Mouse (Mus musculus) layer of hippocampus, adult 8-10 months (tissue): Measurements from ENCODE around the gene Ucp2. TPM values are rescaled to one million over a fixed set of nuclear protein-coding genes. Genes with fewer than 3 reads are reported as not detected.

Source experiments
- DNase-seq, 2 experiments: peaks; one replicate each; pipeline ENCODE4 v3.0.0; 2022; ENCODE audit warnings: low spot score in 2 of 2
- total RNA-seq, 4 experiments: library from RNA; stranded (reverse); gene quantifications; 2 replicates each; pipeline ENCODE4 v1.2.4; 2022

The Ucp2 gene
- 100 to 1,000 TPM in 2 of 4 experiments, 10 to 100 TPM in 2; 40.3 to 175 (median 106) TPM for total RNA-seq

- DNase-seq = peak; percentile 40 to 42
Measured at GRCm38 (mm10) chr7:100493117-100493483, at the start of gene Ucp2. Gene Ucp2 (plus strand): TSS chr7:100493337.

- DNase-seq = no peak
Measured at GRCm38 (mm10) chr7:100443728-100444127, 49.4 kb upstream of the Ucp2 start.

DNA sequence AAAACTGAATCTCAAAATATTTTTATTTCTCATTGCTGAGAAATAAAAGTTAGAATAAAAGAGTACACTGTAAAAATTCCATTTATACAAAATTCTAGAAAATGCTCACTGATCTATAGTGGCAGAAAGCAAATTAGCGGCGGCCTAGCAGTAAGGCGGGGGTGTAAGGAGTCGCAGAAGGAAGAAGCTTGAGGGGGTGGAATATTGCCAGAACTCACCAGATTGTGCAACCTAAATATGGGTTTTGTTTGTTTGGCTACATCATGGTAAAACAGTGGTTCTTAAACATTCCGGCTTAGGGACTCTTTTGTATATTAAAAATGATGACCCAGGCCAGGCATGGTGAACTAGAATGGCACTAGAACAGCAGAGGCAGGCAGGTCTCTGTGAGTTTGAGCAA lies 46.9 kb upstream of the Ucp2 start:
- DNase-seq = no peak

DNA sequence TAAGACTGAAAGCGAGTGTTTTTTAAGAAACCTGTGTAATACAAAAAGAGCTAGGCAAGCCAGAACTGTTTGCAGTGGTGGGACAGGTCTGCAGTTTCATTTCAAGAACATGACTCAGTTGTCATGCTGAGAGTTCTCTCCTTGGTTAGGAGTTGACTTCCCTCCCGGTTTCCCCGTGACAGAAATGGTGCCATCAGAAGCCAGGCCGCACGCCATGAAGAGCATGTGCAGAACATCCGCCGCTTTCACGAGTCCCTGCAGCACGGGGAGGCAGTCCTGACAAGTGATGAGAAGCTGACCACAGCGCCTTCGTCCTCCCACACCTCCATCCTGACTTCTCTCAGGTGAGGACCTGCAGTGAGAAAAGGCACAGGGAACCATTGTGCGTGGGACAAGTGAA lies 44.6 kb upstream of the Ucp2 start:
- DNase-seq = no peak

DNA sequence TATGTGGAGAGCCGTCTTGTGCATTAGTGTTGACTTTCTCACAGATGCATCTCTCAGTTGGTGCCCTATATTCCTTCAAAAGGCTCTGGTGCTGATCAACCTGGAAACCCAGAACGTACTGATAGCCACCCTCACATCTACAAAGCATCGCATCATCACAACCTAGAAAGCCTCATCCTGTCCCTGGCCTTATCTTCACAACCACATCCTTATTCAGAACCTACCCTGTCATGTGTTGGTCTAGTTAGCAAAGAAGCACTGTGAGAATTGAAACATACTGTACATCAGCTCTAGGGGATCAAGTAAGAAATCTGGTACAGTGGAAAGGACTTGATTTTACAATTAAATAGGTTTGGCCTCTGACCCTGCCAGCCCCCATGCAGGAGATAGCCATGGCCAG lies 44.2 kb upstream of the Ucp2 start:
- DNase-seq = no peak

DNA sequence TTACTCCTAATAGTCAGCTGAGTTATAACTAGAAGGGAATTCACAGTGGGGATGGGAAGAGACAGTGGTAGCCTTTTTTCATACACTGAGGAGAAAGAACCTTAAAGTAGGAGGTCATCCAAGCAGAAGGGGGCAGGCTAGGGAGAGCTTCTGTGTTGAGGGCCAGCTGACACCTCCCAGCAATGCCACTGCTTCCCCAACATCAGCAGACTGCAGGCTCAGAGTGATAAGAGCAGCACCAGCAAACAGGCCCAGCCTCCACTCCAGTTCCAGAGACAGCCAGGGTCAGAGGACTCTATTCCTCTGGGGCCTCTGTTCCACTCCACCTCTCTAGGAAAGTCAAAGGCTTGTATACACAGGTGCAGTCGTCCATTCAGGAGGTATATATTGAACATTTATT lies 35.0 kb upstream of the Ucp2 start:
- DNase-seq = no peak

DNA sequence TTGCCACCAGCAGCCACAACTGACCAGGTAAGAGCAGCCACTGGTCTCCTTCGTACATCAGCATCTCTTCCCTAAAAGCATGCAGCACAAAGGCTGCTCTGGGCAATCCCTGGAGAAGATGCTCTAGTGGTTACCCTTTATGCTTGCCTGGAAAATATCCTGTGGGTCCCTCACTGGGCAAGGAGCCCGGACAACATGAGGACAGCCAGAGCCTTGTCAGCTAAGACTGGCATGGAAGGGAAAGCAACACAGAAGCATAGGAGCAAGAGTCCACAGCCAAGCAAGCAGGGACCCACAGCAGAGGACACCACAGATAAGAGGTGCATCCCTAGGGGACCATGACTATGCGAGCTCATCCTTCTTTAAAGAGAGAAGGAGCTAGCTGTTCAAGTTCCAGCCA lies 33.3 kb upstream of the Ucp2 start:
- DNase-seq = no peak

- peak; percentile 37 to 56 for DNase-seq
Measured at GRCm38 (mm10) chr7:100461621-100462151, 31.5 kb upstream of the Ucp2 start.

GRCm38 (mm10) chr7:100463194-100463593 lies 29.9 kb upstream of the Ucp2 start:
- DNase-seq = no peak

- no peak for DNase-seq
Measured at GRCm38 (mm10) chr7:100463757-100464156, 29.4 kb upstream of the Ucp2 start.

GRCm38 (mm10) chr7:100464248-100464647 lies 28.9 kb upstream of the Ucp2 start:
- DNase-seq = no peak

- DNase-seq = no peak
Measured at GRCm38 (mm10) chr7:100465248-100465647, 27.9 kb upstream of the Ucp2 start.

DNA sequence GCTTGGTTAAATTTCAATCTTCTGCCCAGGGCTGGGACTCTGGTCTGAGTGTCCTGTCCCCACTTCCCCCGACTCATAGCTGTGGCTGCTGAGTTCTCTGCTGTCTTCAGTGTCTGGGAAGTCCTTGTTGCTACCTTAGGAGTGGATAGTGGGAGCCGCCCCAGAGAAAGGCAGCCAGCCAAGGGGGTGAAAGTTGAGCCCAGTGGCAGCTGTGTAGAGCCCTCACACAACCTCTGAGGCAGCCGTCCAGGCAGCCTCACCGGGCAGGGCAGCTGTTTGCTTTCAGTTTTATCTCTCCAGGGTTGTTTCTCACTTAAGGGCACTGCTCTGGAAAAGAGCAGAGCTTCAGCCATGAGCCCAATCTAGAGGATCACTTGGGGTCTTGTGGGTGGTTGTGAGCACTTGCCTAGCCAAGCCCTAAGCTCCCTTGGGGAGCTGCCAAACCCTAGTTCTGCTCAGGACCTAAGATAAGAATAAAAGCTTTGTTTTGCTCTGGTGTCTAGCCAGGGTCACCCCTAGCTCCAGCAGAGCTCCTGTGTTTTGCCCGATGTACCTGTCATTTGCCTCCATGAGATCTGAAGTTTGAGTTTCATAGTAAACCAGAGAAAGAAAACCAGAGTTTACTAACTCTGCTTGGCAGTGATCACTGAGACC lies 27.4 kb upstream of the Ucp2 start:
- DNase-seq = no peak

DNA sequence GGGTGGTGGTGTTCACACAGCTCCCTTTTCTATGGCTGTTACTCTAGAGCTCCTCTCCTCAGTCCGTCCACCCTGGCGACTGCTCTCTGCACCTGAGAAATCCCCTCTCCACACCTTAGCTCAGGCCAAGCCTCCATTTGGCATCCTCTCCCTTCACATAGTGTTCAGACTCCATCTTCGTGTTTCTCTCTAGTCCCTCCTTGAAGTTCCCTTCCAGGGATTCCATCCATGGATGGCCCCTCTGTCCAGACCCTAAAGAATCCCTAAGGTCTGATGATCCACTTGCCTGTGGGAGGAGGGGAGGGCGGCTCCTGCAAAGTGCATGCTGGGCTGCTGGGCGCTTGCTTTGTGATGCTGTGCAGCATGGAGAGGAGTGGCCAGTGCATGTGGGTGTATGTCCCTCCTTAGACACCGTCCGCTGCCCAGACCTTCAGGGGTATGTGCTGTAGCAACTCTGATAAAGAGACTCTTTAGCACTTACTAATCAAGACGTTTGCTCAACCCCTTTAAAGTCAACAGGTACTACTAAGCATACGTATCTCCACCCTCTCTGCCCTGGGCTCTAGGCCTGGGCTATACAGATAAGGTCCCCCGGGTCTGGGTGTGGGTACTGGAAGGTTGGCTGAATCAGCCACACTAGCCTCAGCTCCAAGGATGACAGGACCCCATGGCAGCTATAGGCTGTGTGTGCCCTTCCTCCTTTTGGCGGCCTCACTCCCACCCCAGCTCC lies 26.2 kb upstream of the Ucp2 start:
- no peak for DNase-seq

GRCm38 (mm10) chr7:100468761-100469160 lies 24.4 kb upstream of the Ucp2 start:
- no peak for DNase-seq

- no peak for DNase-seq
Measured at GRCm38 (mm10) chr7:100469502-100469901, 23.6 kb upstream of the Ucp2 start.

DNA sequence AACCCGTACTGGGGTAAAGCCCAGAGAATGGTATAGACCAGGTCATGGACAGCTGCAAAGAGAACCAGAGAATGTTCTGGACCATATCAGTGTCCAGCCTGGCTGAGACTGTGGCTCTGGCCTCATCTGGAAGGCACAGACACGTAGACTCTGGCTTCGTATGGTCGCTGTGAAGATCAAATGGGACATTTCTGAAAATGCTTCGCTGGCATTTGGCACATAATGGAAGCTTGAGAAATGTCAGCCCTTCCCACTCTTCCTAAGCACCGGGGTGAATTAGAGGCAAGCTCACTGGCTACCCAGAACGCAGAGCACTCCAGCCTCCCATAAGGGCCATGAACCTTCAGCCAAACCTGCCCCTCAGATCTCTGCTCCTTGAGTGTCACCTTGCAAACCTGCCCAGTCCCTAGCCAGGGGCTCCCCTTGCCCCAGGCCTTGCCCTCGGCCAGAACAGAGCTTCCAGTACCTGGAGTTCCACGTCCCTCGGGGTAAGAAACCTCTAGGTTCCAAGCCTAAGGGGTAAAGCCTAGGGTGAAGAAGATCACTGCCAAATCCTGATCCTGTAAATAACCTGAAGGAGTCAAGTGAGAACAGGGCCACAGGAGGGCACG lies 22.2 kb upstream of the Ucp2 start:
- no peak for DNase-seq

DNA sequence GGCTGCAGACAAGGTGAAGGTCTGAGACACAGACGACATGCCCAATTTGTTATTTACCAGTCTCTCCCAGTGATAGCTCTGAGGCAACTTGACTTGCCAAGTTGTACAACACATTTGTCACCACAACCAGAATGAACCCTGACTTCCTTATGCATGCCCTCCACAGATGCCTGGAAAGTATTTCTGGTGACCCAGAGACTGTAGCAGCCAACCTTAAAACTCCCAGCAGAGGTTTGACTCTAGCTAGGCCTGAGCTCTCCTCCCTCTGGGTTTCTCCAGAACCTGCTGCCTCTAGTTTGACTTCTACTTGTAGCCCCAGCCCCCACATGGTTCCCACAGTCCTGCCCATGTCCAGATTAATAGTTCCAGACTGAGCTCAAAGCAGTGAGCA lies 21.7 kb upstream of the Ucp2 start:
- no peak for DNase-seq

DNA sequence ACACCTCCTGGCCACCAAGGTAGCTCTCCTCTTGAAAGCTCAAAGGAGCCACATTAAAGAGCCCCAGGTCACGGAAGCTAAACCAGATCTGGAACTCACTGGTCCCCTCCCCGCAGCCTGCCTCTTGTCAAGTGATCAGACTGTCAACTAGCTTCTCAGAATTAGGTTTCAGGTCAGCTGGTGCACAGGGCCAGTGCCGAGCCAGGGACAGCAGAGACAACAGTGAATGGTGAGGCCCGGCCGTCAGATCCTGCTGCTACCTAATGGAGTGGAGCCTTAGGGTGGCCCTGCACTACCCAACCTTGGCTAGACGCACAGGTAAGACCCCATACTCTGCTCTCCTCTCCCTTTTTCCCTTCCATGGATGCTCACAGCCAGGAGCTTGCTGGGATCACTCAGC lies 20.4 kb upstream of the Ucp2 start, which contains the start of gene Ucp3:
Ucp3 (plus strand) TSS at position 214 of the 400 bp plus-strand sequence.
- DNase-seq = no peak

GRCm38 (mm10) chr7:100473846-100474454 lies 19.2 kb upstream of the Ucp2 start:
- no peak for DNase-seq

DNA sequence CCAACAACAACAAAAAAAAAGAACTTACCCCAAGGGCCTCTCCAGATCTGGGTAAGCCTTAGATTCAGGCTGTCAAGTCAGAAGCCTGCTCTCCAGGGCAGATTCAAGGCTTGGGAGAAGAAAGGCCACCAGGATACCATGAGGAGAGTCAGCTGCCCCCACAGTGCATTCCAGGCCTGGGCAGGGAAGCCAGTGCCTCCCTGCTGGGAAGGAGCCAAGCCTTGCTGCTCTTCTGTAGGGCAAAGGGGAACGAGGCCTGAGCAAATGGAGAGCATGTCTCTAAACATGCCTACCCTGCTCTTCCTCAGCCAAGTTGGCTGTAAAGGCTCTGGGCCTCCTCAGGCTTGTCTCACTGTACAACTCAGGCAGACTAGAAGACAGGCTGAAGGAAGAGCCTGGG lies 18.5 kb upstream of the Ucp2 start:
- no peak for DNase-seq
